Mouse (Mus musculus) effector memory CD4-positive, alpha-beta T cell, adult 5 months (primary cell): ENCODE data around the gene Gramd2. TPM values are rescaled to one million over a fixed set of nuclear protein-coding genes. Genes with fewer than 3 reads are reported as not detected.

Experiments
- polyA plus RNA-seq: library from polyadenylated mRNA; unstranded; fragments of 100-300 nt; shearing (Covaris generic); gene quantifications from one replicate; pipeline ENCODE4 v1.2.1, GENCODE M21; 2017

Gramd2 gene
- not detected for polyA plus RNA-seq

GRCm38 (mm10) chr9:59679678-59680533 lies at the start of gene Gramd2:
Gene Gramd2 (plus strand): TSS chr9:59680144.

GRCm38 (mm10) chr9:59655958-59656634 lies 23.8 kb upstream of the Gramd2 start, which contains the start of gene Pkm:
Gene Pkm (plus strand): TSS chr9:59656368.

GRCm38 (mm10) chr9:59750267-59751065 lies 70.5 kb downstream of the Gramd2 start, which contains the start of the genes Senp8 and Myo9a:
Gene Senp8 (minus strand): TSS chr9:59750710.
Gene Myo9a (plus strand): TSS chr9:59750896.

Other genes starting within 250 kb of the Gramd2 start
- gene Arih1, start 193.5 kb upstream of the Gramd2 start, polyA plus RNA-seq: 223 TPM
- gene Hexa, start 140.6 kb upstream of the Gramd2 start, polyA plus RNA-seq: 33.4 TPM
- not detected for gene Tmem202, start 140.3 kb upstream of the Gramd2 start, polyA plus RNA-seq
- gene Celf6, start 102.2 kb upstream of the Gramd2 start, polyA plus RNA-seq: not detected
- 41.8 TPM for gene Parp6, start 62.9 kb upstream of the Gramd2 start, polyA plus RNA-seq
- 649 TPM for gene Pkm, start 23.8 kb upstream of the Gramd2 start, polyA plus RNA-seq
- 0.86 TPM for gene Senp8, start 70.6 kb downstream of the Gramd2 start, polyA plus RNA-seq
- gene Myo9a, start 70.8 kb downstream of the Gramd2 start, polyA plus RNA-seq: 16.9 TPM